Mouse (Mus musculus): ENCODE measurements around the gene Lrrc10.
"Not testable (repeated sequence)": the region's sequence is repeated elsewhere in the genome, so short reads cannot be mapped to it uniquely, and the experiment has no call there.

GRCm38 (mm10) chr10:117025776-117026175 is 19.4 kb upstream of the Lrrc10 start:
- TF ChIP-seq CTCF (IDR thresholded peaks at IDR 0.05); POLR2A (IDR thresholded peaks at IDR 0.05; ENCODE audit: insufficient read depth, low read depth, low read length): not testable (repeated sequence)
